ENCODE assay signal across 8 mouse cellular contexts in the genomic region with DNA sequence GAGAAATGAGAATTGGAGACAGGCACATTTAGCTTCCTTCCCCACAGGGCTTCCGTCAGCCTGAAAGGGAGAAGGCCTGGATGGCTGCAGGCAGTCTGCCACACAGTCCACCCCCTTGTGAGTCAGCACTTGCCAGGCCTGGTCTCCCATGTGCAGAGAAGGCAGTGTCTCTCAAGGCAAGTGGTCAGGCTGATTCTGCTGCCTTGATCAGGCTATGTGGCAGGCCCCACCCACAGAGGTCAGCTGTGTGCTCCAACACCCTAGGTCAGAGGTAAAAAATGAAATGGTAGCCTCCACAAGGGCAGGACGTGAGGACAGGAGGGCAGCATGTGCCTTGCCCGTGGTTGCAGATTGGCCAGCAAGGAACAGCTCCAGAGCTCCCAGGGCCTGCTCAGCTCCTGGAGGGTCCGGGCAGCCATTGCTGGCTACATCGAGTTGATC.
DNase-seq lines count a peak whose midpoint lies in the region; ATAC-seq lines count a peak whose summit lies in the region.

No protein-coding gene starts in this region.

- H3K4me2 ChIP-seq in hindbrain, embryonic 15.5 days = no peak overlapping the region

- ATAC-seq in hindbrain, embryonic 15.5 days (ENCODE audit: low FRiP score, low read depth) = no peak

- H3K9me3 ChIP-seq in hindbrain, embryonic 15.5 days = no peaks in the 10 kb centered on the region

- peak; percentile 42 for DNase-seq in layer of hippocampus, adult 11-12 months (ENCODE audit: low spot score)
- DNase-seq in layer of hippocampus, adult 9-10 months (ENCODE audit: low spot score) = no peak
- DNase-seq in adrenal gland, adult 2 months = peak; percentile 66
- peak; percentile 48 to 59 for DNase-seq in frontal cortex, postnatal 36 days (ENCODE audit: low spot score in 2 of 2)
- peak; percentile 49 for DNase-seq in lung, postnatal 36 days
- no peak for DNase-seq in cerebellum, postnatal 36 days
- no peak for DNase-seq in thymus, postnatal 25 days

- no peak overlapping the region for H3K9ac ChIP-seq in hindbrain, embryonic 15.5 days

- H3K36me3 ChIP-seq in hindbrain, embryonic 15.5 days = no peaks in the 10 kb centered on the region

- no peaks in the 10 kb centered on the region for H3K27me3 ChIP-seq in hindbrain, embryonic 15.5 days

- H3K4me1 ChIP-seq in hindbrain, embryonic 15.5 days (replicated peaks) = peaks cover 12% of the 10 kb centered on the region

- H3K27ac ChIP-seq in hindbrain, embryonic 15.5 days (replicated peaks) = 0 out of 2 replicates have a peak overlapping the region, but pooled peaks have one; percentile 12

- H3K4me3 ChIP-seq in hindbrain, embryonic 15.5 days = no peak overlapping the region

- WGBS in hindbrain, embryonic 15.5 days = 81% methylated on average over 5 of the region's 5 CpGs

Comparison
In these comparisons a context has a peak if more than half of its experiments do, and no peak if none do; other contexts are left out.
1. DNase-seq: peak in layer of hippocampus, adult 11-12 months (single experiment), adrenal gland, adult 2 months (single experiment), frontal cortex, postnatal 36 days (2 of 2) and lung, postnatal 36 days (single experiment); none in layer of hippocampus, adult 9-10 months (single experiment), cerebellum, postnatal 36 days (0 of 2) and thymus, postnatal 25 days (single experiment).